Mouse (Mus musculus) spleen, adult 2 months (tissue): ENCODE measurements around the gene Mipol1.

Source experiments
- CTCF ChIP-seq: fragments of 200-500 bp; IDR thresholded peaks from 2 replicates; pipeline ENCODE4 v1.5.1; 2011; ENCODE audit warnings: mild to moderate bottlenecking, inconsistent platforms; ENCODE audit not compliant: insufficient read depth, insufficient read length, insufficient replicate concordance; ENCODE audit errors: extremely low read depth
- POLR2A ChIP-seq: fragments of 200-500 bp; IDR thresholded peaks from 2 replicates; pipeline ENCODE4 v1.6.1; 2011; ENCODE audit warnings: low read depth, low read length, inconsistent platforms

GRCm38 (mm10) chr12:57339053-57339452 lies 108.8 kb downstream of the Mipol1 start:
- no peak for TF ChIP-seq POLR2A
- TF ChIP-seq CTCF: no peak
